Mouse (Mus musculus) testis, adult 2 months (tissue): Measurements from ENCODE around the gene Aldh3b1. TPM values are rescaled to one million over a fixed set of nuclear protein-coding genes. Genes with fewer than 3 reads are reported as not detected.

Experiments used
- H3K27ac ChIP-seq: fragments of 200-500 bp; 2 replicates; pipeline ENCODE4 v1.5.1; 2012; ENCODE audit warnings: low read depth, low read length; ENCODE audit not compliant: control insufficient read depth, insufficient read depth
- H3K27me3 ChIP-seq: fragments of 200-500 bp; 2 replicates; pipeline ENCODE4 v1.6.1; 2012; ENCODE audit warnings: mild to moderate bottlenecking, low read length, moderate library complexity; ENCODE audit not compliant: control insufficient read depth, insufficient read depth
- H3K36me3 ChIP-seq: fragments of 200-500 bp; 2 replicates; pipeline ENCODE4 v1.6.1; 2012; ENCODE audit warnings: mild to moderate bottlenecking, low read length; ENCODE audit not compliant: control insufficient read depth, insufficient read depth
- H3K4me1 ChIP-seq: fragments of 200-500 bp; 2 replicates; pipeline ENCODE4 v1.6.1; 2012; ENCODE audit warnings: low read length; ENCODE audit not compliant: control insufficient read depth, insufficient read depth
- H3K4me3 ChIP-seq: fragments of 200-500 bp; 2 replicates; pipeline ENCODE4 v1.5.1; 2012; ENCODE audit warnings: low read depth, mild to moderate bottlenecking, low read length, moderate library complexity, mixed read lengths; ENCODE audit not compliant: control insufficient read depth
- CTCF ChIP-seq: fragments of 200-500 bp; IDR thresholded peaks from 2 replicates; pipeline ENCODE4 v1.5.1; 2012; ENCODE audit warnings: low read depth, mild to moderate bottlenecking, inconsistent platforms, low read length, moderate library complexity; ENCODE audit not compliant: control insufficient read depth, insufficient read depth, insufficient replicate concordance
- POLR2A ChIP-seq: fragments of 200-500 bp; IDR thresholded peaks from 2 replicates; pipeline ENCODE4 v1.6.1; 2012; ENCODE audit warnings: low read depth, mild to moderate bottlenecking, inconsistent platforms, low read length, moderate library complexity; ENCODE audit not compliant: control insufficient read depth
- polyA plus RNA-seq: library from polyadenylated mRNA; depleted of rRNA; stranded (reverse); fragments of >200 nt; gene quantifications from 2 replicates; pipeline ENCODE4 v1.2.3, GENCODE M21; 2012; rRNA removed

Aldh3b1 gene
- polyA plus RNA-seq, 1 experiment = 48.2 TPM

GRCm38 (mm10) chr19:3884325-3884990 lies 45.1 kb downstream of the Aldh3b1 start:
- no peak overlapping the region for H3K4me3 ChIP-seq
- no peaks in the 10 kb centered on the region for H3K4me1 ChIP-seq
- no peaks in the 10 kb centered on the region for H3K27me3 ChIP-seq
- TF ChIP-seq CTCF = no peak
- TF ChIP-seq POLR2A = no peak
- H3K36me3 ChIP-seq = peaks cover 2% of the 10 kb centered on the region
- H3K27ac ChIP-seq = no peak overlapping the region

GRCm38 (mm10) chr19:3882214-3882613 lies 47.4 kb downstream of the Aldh3b1 start:
- H3K4me1 ChIP-seq = no peaks in the 10 kb centered on the region
- no peaks in the 10 kb centered on the region; the same call in none of the 2 replicates for H3K36me3 ChIP-seq
- H3K4me3 ChIP-seq = no peak overlapping the region
- TF ChIP-seq CTCF (no peak), POLR2A (no peak)
- H3K27ac ChIP-seq = no peak overlapping the region; the same call in 1 of the 2 replicates
- H3K27me3 ChIP-seq = no peaks in the 10 kb centered on the region

GRCm38 (mm10) chr19:3880054-3880848 lies 49.4 kb downstream of the Aldh3b1 start:
- no peaks in the 10 kb centered on the region for H3K4me1 ChIP-seq
- no peaks in the 10 kb centered on the region for H3K27me3 ChIP-seq
- H3K4me3 ChIP-seq = no peak overlapping the region
- no peaks in the 10 kb centered on the region; the same call in 1 of the 2 replicates for H3K36me3 ChIP-seq
- TF ChIP-seq POLR2A (no peak), CTCF (no peak)
- H3K27ac ChIP-seq = no peak overlapping the region

- Histone ChIP-seq H3K4me1 (no peaks in the 10 kb centered on the region), H3K27ac (no peak overlapping the region), H3K27me3 (no peaks in the 10 kb centered on the region), H3K36me3 (no peaks in the 10 kb centered on the region), H3K4me3 (no peak overlapping the region)
- TF ChIP-seq POLR2A (no peak), CTCF (no peak)
Observed at GRCm38 (mm10) chr19:3875045-3875444, 54.6 kb downstream of the Aldh3b1 start.

GRCm38 (mm10) chr19:3872373-3872772 lies 57.2 kb downstream of the Aldh3b1 start:
- Histone ChIP-seq H3K4me1 (no peaks in the 10 kb centered on the region), H3K36me3 (no peaks in the 10 kb centered on the region; the same call in 1 of the 2 replicates), H3K4me3 (no peak overlapping the region), H3K27me3 (no peaks in the 10 kb centered on the region), H3K27ac (no peak overlapping the region)
- TF ChIP-seq CTCF (no peak), POLR2A (no peak)

GRCm38 (mm10) chr19:3871468-3871867 lies 58.1 kb downstream of the Aldh3b1 start:
- H3K27ac ChIP-seq = no peak overlapping the region
- H3K27me3 ChIP-seq = no peaks in the 10 kb centered on the region
- H3K36me3 ChIP-seq = no peaks in the 10 kb centered on the region; the same call in 1 of the 2 replicates
- H3K4me1 ChIP-seq = no peaks in the 10 kb centered on the region
- no peak overlapping the region for H3K4me3 ChIP-seq
- TF ChIP-seq POLR2A (no peak), CTCF (no peak)

- Histone ChIP-seq H3K36me3 (no peaks in the 10 kb centered on the region; the same call in 1 of the 2 replicates), H3K27ac (no peak overlapping the region), H3K4me1 (no peaks in the 10 kb centered on the region), H3K27me3 (no peaks in the 10 kb centered on the region), H3K4me3 (no peak overlapping the region)
- TF ChIP-seq CTCF (no peak), POLR2A (no peak)
Observed at GRCm38 (mm10) chr19:3868290-3868689, 61.3 kb downstream of the Aldh3b1 start.

GRCm38 (mm10) chr19:3864960-3865359 lies 64.6 kb downstream of the Aldh3b1 start:
- no peaks in the 10 kb centered on the region; the same call in 1 of the 2 replicates for H3K36me3 ChIP-seq
- no peak for TF ChIP-seq POLR2A
- TF ChIP-seq CTCF = no peak

More at GRCm38 (mm10) chr19:3864960-3865359, 64.6 kb downstream of the Aldh3b1 start:
- H3K4me1 ChIP-seq = no peaks in the 10 kb centered on the region
- H3K4me3 ChIP-seq = no peak overlapping the region
- H3K27me3 ChIP-seq = no peaks in the 10 kb centered on the region
- no peak overlapping the region for H3K27ac ChIP-seq

Other genes starting within 250 kb of the Aldh3b1 start
- 24.9 and 25.3 TPM in 2 replicates for gene Lrp5, start 243.2 kb downstream of the Aldh3b1 start, polyA plus RNA-seq
- 319 and 328 TPM in 2 replicates for gene 1810055G02Rik, start 221.5 kb downstream of the Aldh3b1 start, polyA plus RNA-seq
- 5.1 and 7.4 TPM in 2 replicates for gene Kmt5b, start 162.4 kb downstream of the Aldh3b1 start, polyA plus RNA-seq
- gene Chka, start 78.0 kb downstream of the Aldh3b1 start, polyA plus RNA-seq = 85.7 and 90.2 TPM in 2 replicates
- gene Tcirg1, start 22.7 kb downstream of the Aldh3b1 start, polyA plus RNA-seq = 11.2 and 11.4 TPM in 2 replicates
- 69.9 and 91.3 TPM in 2 replicates for gene Ndufs8, start 17.0 kb downstream of the Aldh3b1 start, polyA plus RNA-seq
- 6.6 and 8.0 TPM in 2 replicates for gene Unc93b1, start 5.4 kb upstream of the Aldh3b1 start, polyA plus RNA-seq
- gene Aldh3b3, start 28.8 kb upstream of the Aldh3b1 start, polyA plus RNA-seq = 2.9 and 3.2 TPM in 2 replicates
- 48.5 and 48.6 TPM in 2 replicates for gene Aldh3b2, start 42.5 kb upstream of the Aldh3b1 start, polyA plus RNA-seq
- 14.7 and 14.9 TPM in 2 replicates for gene Acy3, start 56.8 kb upstream of the Aldh3b1 start, polyA plus RNA-seq
- gene Tbx10, start 62.9 kb upstream of the Aldh3b1 start, polyA plus RNA-seq = 0.41 and 0.56 TPM in 2 replicates
- 0.99 and 2.4 TPM in 2 replicates for gene Nudt8, start 70.8 kb upstream of the Aldh3b1 start, polyA plus RNA-seq
- 0.48 TPM in 2 replicates for gene Gm49405, start 70.8 kb upstream of the Aldh3b1 start, polyA plus RNA-seq
- gene Doc2g, start 73.5 kb upstream of the Aldh3b1 start, polyA plus RNA-seq = 1.3 and 2.0 TPM in 2 replicates
- 145 and 173 TPM in 2 replicates for gene Ndufv1, start 83.0 kb upstream of the Aldh3b1 start, polyA plus RNA-seq
- gene Gstp1, start 108.2 kb upstream of the Aldh3b1 start, polyA plus RNA-seq = 88.6 and 94.9 TPM in 2 replicates
- gene Gstp2, start 116.2 kb upstream of the Aldh3b1 start, polyA plus RNA-seq = 1.5 TPM in 2 replicates
- gene Gstp3, start 129.8 kb upstream of the Aldh3b1 start, polyA plus RNA-seq = not detected in 2 replicates
- gene Cabp2, start 151.8 kb upstream of the Aldh3b1 start, polyA plus RNA-seq = not detected in 2 replicates
- 31.5 and 31.7 TPM in 2 replicates for gene Cdk2ap2, start 167.4 kb upstream of the Aldh3b1 start, polyA plus RNA-seq
- gene Pitpnm1, start 170.2 kb upstream of the Aldh3b1 start, polyA plus RNA-seq = 31.9 and 42.8 TPM in 2 replicates
- 21.0 and 23.5 TPM in 2 replicates for gene Aip, start 196.1 kb upstream of the Aldh3b1 start, polyA plus RNA-seq
- gene Gpr152, start 210.0 kb upstream of the Aldh3b1 start, polyA plus RNA-seq = 0.02 TPM in 1 of 2 replicates, not detected in the other
- 0.16 and 0.29 TPM in 2 replicates for gene Cabp4, start 214.2 kb upstream of the Aldh3b1 start, polyA plus RNA-seq
- gene Coro1b, start 218.8 kb upstream of the Aldh3b1 start, polyA plus RNA-seq = 87.3 and 97.2 TPM in 2 replicates
- gene Ptprcap, start 223.8 kb upstream of the Aldh3b1 start, polyA plus RNA-seq = 0.65 and 1.0 TPM in 2 replicates
- gene Rps6kb2, start 233.5 kb upstream of the Aldh3b1 start, polyA plus RNA-seq = 10.9 and 11.1 TPM in 2 replicates
- 2.5 and 2.7 TPM in 2 replicates for gene Carns1, start 245.7 kb upstream of the Aldh3b1 start, polyA plus RNA-seq